Mouse (Mus musculus) frontal cortex, postnatal 10 days (tissue): ENCODE measurements around the gene Dusp27.

Experiments used
- DNase-seq, 2 experiments: peaks; one replicate each; pipeline ENCODE4 v3.0.0; 2022; ENCODE audit warnings: low spot score in 2 of 2, mixed read lengths in 1 of 2

The Dusp27 gene

GRCm38 (mm10) chr1:166127719-166128118 is at the start of gene Dusp27:
TSS of gene Dusp27 (minus strand) at chr1:166127922.
- no peak for DNase-seq

- DNase-seq = no peak
Measured at GRCm38 (mm10) chr1:166173621-166174020, 45.9 kb upstream of the Dusp27 start.

DNA sequence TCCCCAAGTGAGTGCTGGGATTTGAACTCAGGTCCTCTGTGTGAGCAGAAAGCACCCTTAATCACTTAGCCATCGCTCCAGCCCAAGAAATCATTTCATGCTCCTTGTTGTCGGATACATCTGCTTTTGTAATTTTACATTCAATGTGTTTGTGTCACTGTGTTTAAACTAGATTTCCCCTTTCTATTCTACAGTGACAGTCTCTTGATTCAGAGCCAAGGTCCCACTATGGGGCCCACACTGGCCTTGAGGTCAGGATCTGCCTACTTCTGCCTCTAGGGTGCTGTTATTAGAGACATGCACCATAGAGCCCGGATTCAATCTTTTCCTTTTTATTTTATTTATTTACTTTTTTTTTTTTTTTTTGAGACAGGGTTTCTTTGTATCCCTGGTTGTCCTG is 45.3 kb upstream of the Dusp27 start:
- DNase-seq = no peak

DNA sequence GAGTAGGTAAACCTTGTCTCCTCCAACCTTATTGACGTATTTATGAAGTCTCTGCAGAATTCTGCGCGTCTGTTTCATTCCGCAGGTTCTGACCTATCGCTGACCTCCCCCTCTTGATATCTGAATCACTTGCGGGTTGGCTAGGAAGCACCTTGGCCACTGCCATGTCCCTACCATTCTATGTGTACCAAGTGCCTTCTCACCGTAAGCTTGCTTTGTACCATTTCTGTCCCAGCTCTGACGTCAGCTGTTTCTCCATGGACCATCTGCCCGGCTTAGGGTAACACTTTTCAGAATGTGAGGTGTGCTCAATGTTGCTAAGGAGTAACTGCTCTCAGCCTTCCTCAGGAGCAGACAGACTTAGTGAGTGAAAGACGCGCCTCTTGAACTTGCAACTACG is 43.1 kb upstream of the Dusp27 start:
- no peak for DNase-seq

DNA sequence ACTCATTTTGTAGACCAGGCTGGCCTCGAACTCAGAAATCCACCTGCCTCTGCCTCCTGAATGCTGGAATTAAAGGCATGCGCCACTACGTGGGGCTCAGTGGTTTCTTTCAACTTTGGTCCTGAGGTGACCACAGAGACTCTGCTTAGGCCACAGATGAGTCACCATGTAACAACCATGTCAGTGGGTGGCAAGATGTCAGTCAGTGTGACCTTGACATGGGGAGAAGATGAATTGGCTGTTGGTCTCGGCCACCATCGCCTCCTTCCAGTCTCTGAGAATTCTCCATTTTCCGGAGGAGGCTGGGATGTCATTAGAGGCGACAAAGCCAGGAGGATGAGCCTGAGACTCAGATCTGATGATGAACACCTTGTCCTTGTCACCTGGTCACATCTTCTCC is 42.0 kb upstream of the Dusp27 start:
- DNase-seq = no peak

- no peak for DNase-seq
Measured at GRCm38 (mm10) chr1:166168017-166168416, 40.3 kb upstream of the Dusp27 start.

DNA sequence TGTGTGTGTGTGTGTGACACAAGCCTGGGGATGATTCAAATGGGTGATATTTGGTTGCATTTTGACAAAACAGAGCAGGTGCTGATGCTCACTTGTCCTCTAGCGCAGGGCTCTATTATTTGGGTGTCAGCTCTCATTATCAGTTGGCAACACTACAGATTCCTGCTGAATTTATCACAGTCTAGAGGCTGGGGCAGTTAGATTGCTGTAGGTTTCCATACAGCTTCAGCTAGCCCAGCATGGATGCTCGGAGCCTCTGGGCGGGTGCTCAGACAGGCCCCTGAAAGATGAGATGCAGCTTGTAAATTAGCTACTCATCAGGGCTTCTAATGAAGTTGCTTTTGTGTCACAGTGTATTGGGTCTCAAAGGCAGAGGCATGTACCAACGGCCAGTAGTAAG is 39.7 kb upstream of the Dusp27 start:
- DNase-seq = no peak

DNA sequence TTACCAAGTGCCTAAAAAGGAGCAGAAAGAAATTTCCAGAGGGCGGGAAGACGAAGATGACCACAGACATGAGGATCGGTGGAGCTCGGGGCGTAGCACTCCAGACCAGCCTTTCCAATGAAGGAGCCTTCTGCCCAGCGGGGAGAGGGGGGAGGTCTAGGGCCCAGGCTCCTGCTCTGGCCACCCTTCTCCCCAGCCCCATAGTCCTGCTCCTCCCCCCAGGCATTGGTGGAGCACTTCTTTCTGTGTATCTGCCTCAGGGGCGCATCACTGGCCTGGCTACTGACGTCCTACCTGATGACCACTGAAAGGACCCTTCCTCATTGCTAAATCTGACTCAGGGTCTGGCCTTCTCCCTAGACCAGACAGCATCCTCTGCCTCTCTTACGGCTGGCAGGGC is 37.4 kb upstream of the Dusp27 start:
- DNase-seq = no peak

DNA sequence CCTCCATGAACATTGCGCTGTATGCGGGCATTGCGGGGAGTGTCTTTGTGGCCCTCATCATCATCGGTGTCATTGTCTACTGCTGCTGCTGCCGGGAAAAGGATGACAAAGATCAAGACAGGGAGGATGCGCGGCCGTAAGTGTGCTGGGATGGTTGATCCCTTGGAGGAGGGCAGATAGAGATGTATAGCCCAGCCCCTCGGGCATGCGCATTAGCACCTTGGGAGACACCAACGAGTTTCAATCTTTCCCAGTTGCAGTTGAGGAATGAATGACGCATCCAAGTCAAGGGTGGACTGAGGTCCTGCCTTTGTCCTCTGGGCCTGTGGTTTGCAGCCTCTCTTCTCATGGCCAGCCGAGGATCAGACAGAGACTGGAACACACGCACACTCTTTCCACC is 36.9 kb upstream of the Dusp27 start:
- peak in 1 of 2 experiments; percentile 3 for DNase-seq

GRCm38 (mm10) chr1:166160569-166161445 is 33.1 kb upstream of the Dusp27 start:
- DNase-seq = peak in 1 of 2 experiments; percentile 72

DNA sequence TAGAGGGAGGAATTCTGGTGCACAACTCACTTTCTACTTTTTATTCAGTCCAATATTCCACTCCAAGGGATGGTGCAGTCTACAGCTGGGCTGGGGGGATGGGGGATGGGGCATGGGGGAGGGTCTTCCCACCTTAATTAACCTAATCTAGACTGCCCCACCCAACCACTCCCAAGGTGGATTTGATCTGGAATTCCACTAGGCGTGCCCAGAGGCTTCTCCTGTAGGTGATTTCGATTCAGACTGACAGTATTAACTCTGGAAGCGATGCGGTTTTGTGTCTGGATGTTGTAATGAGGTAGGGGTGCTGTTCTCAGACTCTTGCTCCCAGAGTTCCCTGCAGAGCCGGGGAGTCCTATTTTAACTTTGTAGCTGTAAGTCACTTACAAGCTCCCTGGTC is 32.4 kb upstream of the Dusp27 start:
- no peak for DNase-seq

- no peak for DNase-seq
Measured at GRCm38 (mm10) chr1:166158664-166159063, 30.9 kb upstream of the Dusp27 start.

- DNase-seq = no peak
Measured at GRCm38 (mm10) chr1:166157712-166158111, 30.0 kb upstream of the Dusp27 start.

- DNase-seq = no peak
Measured at GRCm38 (mm10) chr1:166155113-166155494, 27.4 kb upstream of the Dusp27 start.

- peak; percentile 34 to 72 for DNase-seq
Measured at GRCm38 (mm10) chr1:166154162-166155112, 26.7 kb upstream of the Dusp27 start.

GRCm38 (mm10) chr1:166153351-166154120 is 25.8 kb upstream of the Dusp27 start:
- peak; percentile 58 to 89 for DNase-seq

DNA sequence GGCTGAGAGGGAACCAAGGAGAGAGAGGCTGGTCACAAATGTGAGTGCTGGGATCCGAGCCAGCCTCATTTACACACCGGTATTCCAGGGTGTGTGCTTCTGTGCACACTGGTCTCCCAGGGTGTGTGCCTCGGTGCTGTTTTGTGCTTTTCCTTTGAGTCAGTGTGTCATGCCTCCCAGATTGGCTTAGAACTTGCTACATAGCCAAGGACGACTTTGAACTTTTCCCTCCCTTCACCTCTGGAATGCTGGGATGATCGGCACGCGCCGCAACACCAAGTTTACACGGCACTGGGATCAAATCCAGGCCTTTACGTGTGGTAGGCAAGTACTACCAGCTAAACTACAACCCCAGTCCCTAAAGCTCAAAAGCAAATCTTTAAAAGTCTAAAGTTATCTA is 24.3 kb upstream of the Dusp27 start:
- DNase-seq = no peak

- no peak for DNase-seq
Measured at GRCm38 (mm10) chr1:166151341-166151740, 23.6 kb upstream of the Dusp27 start.

DNA sequence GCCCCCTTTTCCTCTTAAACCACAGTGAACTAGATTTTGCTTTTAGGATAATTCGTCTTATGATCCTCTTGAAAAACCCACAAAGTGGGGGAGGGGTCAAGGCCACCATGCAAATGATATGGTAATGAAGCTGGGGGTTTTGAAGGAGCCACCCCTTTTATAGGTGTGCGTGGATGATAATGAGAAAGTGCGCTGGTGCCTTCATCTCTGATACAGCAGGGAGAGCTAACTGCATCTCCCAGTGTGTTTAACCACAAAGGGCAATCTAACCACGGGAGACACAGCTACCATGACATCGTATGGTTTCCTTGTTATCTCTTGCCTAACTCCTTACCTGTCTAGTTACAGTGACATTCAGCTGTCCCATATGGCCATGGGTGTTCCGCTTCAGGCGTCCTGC is 22.3 kb upstream of the Dusp27 start:
- DNase-seq = no peak

DNA sequence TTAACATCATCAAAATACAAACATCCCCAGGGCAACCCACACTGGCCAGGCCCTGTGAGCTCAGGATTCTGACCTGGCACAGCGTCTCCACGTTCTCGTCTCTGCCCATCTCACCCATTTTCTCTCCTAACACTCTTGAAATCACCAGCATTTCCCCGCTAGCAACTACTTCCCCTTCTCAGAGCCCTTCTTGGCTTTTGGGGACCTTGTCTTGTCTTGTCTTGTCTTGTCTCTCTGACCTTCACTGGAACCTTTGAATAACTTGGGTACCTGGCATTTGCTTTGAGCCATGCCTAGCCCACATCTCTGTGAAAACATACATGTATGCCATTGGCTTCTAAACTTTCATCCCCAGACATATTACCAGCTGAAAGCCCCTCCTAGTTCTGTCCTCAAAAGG is 21.7 kb upstream of the Dusp27 start:
- no peak for DNase-seq

DNA sequence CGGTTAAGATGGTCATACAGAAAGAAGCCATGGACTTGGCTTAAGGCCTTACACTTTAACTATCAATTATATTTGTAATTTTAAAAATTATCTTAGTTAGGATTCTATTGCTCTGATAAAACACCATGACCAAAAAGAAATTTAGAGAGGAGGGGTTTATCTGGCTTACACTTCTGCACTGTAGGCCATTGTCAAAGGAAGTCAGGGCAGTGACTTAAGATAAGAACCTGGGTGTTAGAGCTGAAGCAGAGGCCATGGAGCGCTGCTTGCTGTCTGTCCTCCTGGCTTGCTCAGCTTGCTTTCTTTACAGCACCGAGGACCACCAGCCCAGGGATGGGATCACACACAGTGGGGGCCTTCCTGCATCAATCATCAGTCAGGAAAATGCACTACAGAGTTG is 19.9 kb upstream of the Dusp27 start:
- DNase-seq = no peak

DNA sequence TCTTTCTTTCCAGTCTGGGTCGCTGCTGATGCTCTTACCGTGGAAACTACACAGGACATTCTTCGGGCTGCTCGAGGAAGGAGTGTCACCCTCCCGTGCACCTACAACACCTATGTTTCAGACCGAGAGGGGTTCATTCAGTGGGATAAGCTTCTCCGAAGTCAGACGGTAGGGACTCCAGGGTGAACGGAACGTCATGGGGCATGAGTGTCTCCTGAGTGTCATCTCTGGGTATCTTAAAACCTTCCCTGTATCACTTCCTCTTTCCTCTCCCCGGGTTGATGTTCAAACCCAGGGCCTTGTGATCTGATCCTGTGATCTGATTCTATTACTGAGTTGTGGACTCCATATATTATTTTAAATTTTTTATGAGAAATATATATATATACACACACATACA is 18.9 kb upstream of the Dusp27 start:
- DNase-seq = no peak
